Mouse (Mus musculus): ENCODE data around the gene Samd14. TPM values are rescaled to one million over a fixed set of nuclear protein-coding genes. Genes with fewer than 3 reads are reported as not detected.
A peak's percentile ranks its signal among the peaks of the same experiment; 100 is the strongest.

Samd14 gene
- total RNA-seq, 2 experiments from 2014 or later, result 25.8 to 33.7 TPM

GRCm38 (mm10) chr11:95027850-95028470 is 18.3 kb downstream of the Samd14 start:
- no peak for DNase-seq (ENCODE audit: low spot score in 2 of 2)

- no peak for DNase-seq (ENCODE audit: low spot score in 2 of 2)
Measured at GRCm38 (mm10) chr11:95032945-95033344, 23.3 kb downstream of the Samd14 start.

DNA sequence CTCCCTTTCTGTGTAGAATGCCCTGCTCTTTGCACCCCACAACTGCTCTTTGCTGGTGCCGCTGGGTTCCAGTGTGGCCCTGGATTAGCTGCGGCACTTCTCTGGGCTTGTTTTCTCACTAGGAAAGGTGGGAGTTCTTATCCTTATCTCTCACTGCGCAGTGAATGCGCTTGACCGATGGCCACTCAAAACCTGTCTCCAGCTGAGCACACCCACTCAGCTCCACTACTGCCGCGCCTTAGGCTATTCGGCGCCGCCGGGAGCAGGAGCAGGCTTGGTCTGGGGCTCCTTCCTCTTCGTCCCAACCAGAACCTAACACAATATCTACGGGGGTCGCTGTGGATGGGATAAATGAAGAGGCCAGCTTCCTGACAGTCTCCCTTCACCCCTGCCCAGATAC is 23.9 kb downstream of the Samd14 start:
- DNase-seq (ENCODE audit: low spot score in 2 of 2), result no peak

GRCm38 (mm10) chr11:95034902-95035301 is 25.2 kb downstream of the Samd14 start:
- peak; percentile 55 to 73 for DNase-seq (ENCODE audit: low spot score in 2 of 2)

DNA sequence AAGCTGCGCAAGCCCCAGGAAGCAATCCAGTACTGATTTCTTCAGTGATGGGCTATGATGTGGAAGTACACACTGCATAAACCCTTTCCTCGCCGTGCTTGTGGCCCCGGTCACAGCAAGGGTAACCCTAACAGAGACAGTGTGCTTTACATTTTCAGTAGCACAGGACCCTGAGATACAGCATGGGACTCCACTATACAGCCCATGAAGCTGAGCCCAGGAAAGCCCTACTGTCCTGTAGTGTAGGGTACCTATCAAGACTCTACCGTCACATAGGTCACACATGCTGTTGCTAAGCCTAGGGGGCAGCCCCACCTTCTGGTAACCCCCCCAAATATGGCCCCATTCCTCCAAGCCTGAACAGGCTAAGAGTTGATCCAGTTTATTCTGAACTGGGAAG is 26.8 kb downstream of the Samd14 start:
- DNase-seq (ENCODE audit: low spot score in 2 of 2), result no peak

DNA sequence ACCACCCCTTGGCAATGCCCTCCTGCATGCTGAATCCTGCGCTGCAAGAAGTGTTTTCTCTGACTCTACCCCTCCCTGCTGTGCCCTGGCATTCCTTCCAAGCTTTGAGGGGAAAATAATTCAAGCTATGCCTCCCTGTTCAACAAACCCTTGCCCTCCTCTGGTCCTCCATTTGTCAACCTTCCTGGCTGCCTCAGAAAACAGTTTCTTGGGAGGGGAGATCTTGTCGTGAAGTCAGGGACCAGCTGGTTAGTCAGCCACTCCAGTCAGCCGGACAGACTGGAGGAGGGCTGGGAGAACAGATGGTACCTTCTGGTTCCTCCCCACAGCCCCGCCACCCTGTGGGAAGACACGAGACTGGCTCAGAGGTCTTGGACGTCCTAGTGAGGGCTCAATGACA is 27.6 kb downstream of the Samd14 start:
- peak; percentile 40 to 57 for DNase-seq (ENCODE audit: low spot score in 2 of 2)

- peak in 1 of 2 experiments; percentile 41 for DNase-seq (ENCODE audit: low spot score in 2 of 2)
Measured at GRCm38 (mm10) chr11:95038156-95038817, 28.6 kb downstream of the Samd14 start.

DNA sequence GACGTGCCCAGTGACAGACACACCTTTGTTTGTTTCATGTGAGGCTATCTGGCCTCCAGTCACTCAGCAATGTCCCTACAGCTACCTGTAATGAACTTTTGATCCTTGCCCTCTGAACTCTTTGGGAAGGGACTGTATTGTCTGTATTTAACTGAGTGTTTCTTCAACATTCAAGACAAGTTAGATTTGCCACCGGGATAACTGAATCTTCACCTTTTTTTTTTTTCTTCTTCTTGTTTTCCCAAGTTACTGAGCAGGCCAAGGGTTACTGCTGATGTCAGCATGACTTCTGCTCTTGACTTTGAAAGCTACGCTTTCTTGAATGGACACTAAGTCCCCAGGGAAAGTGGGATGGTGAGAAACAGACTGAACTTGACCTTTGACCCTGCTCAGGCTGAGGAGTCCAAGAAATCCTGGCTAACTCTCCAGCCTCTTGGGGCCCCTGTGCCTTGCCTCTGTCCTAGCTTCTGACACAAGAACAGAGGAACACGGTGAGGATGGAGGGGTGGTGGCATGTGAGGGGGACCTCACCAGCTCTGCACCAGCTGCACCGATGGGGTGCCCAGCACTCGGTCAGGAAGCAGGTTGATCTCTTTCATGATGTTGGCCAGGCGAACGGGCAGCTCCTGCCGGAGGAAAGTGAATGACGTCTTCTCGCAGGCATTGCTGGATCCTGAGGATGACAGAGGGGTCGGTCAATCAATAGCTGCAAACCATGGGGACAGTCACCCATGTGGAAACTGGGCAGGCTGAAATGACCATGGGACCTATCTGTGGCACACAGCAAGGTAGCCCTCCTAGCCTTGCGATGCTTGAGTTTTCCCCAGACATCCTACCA is 29.4 kb downstream of the Samd14 start:
- no peak for DNase-seq (ENCODE audit: low spot score in 2 of 2)

DNA sequence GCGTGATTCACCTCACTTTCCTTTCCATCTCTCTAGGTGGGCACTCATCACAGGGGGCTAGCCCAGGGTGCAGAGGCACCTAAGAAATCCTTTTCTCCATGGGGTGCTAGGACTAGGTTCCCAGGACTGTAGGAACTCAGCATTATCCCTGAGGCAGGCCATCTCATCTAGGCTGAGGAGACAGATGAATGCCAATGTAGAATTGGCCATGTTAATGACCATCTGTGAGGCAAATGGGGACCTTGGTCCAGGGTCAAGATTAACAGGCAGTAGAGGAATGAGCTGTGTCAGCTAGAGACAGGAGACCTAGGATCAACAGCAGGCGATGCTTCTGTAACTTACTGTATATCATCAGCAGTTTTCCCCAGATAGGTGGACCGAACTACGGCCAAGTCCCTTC is 30.1 kb downstream of the Samd14 start:
- DNase-seq (ENCODE audit: low spot score in 2 of 2), result no peak

DNA sequence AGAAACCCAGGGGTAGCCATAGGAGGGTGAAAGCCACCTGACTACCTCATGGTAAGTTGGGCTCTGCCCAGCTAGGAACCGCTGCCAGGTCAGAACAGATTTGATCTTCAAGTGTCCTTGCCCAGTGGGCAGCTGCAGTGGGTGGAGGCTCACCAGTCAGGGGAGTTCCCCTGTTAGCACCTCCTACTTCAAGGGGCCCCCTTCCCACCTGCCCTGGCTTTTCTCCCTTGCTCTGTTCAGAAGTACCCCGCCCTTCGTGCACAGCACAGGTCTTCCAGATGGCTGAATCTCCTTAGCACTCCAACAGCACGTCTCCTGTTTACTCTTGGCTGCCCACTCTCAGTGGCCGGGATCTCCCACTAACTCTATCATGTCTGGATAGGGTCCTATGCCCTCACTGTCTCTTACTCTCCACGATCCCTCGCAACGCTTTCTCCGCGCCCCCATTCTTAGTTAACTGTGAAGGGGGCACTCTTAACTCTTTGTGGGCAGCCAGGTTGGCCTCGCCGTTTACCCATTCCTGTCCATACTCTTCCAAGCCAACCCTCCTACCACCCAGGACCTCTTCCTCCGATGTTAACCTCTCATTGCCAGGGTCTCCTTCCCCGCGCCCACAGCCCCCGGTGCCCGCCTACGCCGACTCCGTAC is 30.9 kb downstream of the Samd14 start:
- peak; percentile 45 to 53 for DNase-seq (ENCODE audit: low spot score in 2 of 2)

DNA sequence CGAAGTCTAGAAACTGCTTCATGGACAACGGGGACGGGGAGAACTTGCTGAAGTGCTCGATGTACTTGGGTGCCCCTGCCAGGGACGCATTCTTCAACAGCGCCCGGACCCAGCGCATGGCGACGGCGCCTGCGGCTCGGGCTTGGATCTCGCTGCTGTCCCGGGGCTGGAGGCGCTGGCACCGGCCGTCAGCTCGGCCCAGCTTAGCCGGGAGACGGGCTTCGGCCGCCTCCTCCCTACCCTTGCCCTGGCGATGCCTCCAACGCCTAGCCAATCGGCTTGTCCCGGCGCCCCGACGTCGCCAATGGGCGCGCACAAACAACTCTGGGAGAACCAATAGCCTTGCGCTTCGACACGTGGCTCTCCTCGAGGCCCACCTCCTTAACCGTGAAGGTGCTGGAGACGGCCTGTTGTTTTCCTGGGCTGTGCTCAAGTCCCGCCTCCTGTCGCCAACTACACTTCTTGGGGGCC is 31.5 kb downstream of the Samd14 start, which contains the start of gene Pdk2:
TSS of gene Pdk2 (minus strand) at position 216 of the 471 bp plus-strand sequence.
- peak; percentile 93 to 98 for DNase-seq (ENCODE audit: low spot score in 2 of 2)

DNA sequence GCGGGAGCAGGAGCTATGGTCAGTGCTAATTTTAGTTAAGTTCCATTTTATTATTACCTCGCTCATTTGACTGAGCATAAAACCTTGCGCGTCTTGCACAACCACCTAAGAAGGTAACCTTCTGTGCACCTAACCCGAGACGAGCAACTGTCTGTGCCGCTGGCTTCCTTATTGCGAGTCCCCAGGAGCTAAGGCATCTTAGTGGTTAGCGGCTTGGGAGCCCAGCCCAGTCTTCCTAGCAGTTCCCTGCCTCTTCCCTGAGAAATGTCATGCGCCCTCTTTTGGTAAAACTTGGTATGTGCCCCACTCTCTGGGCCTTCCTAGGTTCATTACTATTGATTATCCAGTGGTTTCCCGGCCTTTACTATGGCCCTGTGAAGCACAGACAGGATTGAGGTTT is 32.4 kb downstream of the Samd14 start:
- peak; percentile 86 to 91 for DNase-seq (ENCODE audit: low spot score in 2 of 2)

GRCm38 (mm10) chr11:95043060-95043459 is 33.4 kb downstream of the Samd14 start:
- no peak for DNase-seq (ENCODE audit: low spot score in 2 of 2)

DNA sequence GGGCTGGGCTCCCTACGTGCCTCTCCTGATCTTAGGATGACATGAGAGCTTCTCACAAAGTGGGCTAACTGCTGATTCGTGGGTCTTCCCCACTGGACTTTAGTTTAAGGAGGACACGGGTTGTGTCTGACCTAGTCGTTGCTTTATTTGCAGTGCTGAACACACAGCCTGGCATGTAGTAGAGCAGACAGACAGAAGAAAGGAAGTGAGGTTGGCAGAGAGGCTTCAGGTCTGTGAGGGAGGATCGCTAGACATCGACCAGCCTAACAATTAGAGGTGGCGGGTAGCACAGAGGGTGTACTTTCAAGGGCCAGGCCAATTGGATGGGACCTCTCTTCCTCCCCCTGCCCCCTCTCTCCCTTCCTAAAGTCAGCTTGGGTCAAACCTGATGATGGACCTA is 33.9 kb downstream of the Samd14 start:
- no peak for DNase-seq (ENCODE audit: low spot score in 2 of 2)

- no peak for DNase-seq (ENCODE audit: low spot score in 2 of 2)
Measured at GRCm38 (mm10) chr11:95044185-95044870, 34.6 kb downstream of the Samd14 start.

DNA sequence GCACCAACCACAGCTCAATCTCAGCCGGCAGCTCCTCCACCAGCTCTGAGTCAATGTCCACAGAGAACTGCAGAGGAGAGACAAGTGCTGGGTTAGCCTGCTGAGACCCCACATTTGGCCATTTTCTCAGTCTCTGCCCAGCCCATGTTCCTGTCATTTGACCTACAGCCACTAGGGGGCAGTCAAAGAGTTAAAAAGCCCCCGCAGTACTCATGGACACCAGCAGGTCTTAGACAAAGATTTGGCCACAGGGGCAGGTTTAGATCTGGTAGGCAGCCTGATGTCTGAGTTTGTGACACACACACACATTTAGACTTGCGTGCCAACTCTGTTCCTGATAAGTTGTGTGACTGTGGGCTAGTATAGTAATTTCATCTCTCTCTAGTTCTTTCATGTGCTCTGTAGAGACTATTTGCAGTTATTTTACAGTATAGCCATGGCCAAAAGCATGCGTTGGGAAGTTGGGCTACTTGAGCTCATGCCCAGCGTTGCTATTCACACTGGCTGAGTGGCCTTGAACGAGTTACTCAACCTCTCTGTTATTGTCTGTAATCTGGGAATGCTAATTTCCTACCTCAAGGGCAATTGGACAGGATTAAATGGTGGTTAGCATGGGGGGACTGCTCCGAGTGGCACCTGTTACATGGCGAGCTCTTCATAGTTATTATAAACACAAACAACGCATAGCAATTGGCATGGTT is 37.5 kb downstream of the Samd14 start:
- peak; percentile 39 to 46 for DNase-seq (ENCODE audit: low spot score in 2 of 2)

DNA sequence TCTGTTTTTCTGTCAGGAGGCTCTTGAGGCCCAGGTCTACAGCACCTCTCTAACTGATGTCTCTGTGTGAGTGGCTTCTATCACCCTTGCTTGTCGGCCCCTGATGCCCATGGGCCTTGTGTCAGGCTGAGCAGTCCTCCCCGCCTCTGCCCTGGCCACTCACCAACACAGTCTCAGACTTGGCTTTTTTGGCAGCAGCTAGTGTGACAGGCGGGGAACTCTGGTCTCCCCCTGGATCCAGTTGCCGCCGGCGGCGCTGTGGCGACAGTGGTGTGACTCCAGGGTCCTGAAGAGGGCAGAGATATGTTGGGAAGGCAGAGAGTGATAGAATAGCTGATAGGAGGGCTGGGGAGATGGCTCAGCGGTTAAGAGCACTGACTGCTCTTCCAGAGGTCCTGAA is 43.4 kb downstream of the Samd14 start:
- DNase-seq (ENCODE audit: low spot score in 2 of 2), result no peak

DNA sequence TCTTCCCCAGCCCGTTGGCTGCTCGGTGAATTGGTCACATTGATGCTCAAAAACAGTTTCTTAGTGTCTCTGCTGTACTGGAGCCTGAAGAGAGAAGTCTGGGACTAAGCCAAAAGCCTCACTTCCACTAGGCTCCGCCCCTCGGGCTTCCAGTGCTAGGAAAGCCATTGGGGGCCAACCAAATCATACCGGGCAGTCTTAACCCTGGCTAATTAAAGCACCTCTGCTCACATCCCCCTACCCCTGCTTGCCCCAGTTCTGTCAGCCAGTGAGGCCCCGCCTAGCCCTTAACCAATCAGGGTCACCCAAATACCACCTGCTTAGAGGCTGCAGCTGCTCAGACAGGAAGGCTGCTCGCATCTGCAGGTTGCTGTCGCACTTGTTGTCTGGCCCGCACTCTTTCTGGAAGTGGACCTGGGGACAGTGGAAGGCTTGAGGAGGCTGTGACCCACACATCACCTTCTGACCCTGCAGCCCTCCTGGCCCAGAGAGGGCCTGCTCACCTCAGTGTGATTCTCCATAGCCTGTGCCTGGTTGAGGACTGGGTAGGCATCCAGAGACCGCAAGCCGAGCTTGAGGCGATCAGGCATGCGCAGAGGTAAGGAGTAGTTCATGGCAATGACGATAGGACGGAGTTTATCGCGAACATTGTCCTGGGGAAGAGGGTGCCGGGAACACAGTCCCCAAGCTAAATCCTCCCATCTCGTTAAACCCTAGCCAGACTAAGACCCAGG is 47.3 kb downstream of the Samd14 start:
- DNase-seq (ENCODE audit: low spot score in 2 of 2), result no peak

- DNase-seq (ENCODE audit: low spot score in 2 of 2), result no peak
Measured at GRCm38 (mm10) chr11:95069226-95069957, 59.7 kb downstream of the Samd14 start.

Measured in left cerebral cortex, adult 18-20 months (tissue).